Mouse (Mus musculus) limb, embryonic 11.5 days (tissue): ENCODE results near the gene Utrn. TPM values are rescaled to one million over a fixed set of nuclear protein-coding genes. Genes with fewer than 3 reads are reported as not detected.

Experiments
- ATAC-seq: fragments of 200-750 bp; cut with Nextera tagmentation; 2 replicates; pipeline ENCODE4 v1.8.0; 2017; ENCODE audit warnings: low read depth; ENCODE audit not compliant: insufficient number of reproducible peaks, low FRiP score, low TSS enrichment
- DNase-seq: peaks from one replicate; pipeline ENCODE4 v3.0.0-alpha.2; 2015; ENCODE audit warnings: low spot score
- H3K27ac ChIP-seq: fragments of 300-500 bp; sonication (generic); replicated peaks from 2 replicates; pipeline ENCODE4 v1.5.1; 2014; ENCODE audit warnings: low read depth, mild to moderate bottlenecking, low read length
- H3K27me3 ChIP-seq: fragments of 300-500 bp; sonication (generic); 2 replicates; pipeline ENCODE4 v1.6.1; 2014; ENCODE audit warnings: mild to moderate bottlenecking, low read length, mixed read lengths; ENCODE audit not compliant: control insufficient read depth, insufficient read depth
- H3K36me3 ChIP-seq: fragments of 300-500 bp; sonication (generic); 2 replicates; pipeline ENCODE4 v1.6.1; 2014; ENCODE audit warnings: mild to moderate bottlenecking, low read length, moderate library complexity, mixed read lengths; ENCODE audit not compliant: control insufficient read depth, insufficient read depth
- H3K4me1 ChIP-seq: fragments of 300-500 bp; sonication (generic); 2 replicates; pipeline ENCODE4 v1.6.1; 2014; ENCODE audit warnings: low read length, mixed read lengths; ENCODE audit not compliant: control insufficient read depth, insufficient read depth
- H3K4me2 ChIP-seq: fragments of 300-500 bp; sonication (generic); 2 replicates; pipeline ENCODE4 v1.6.1; 2014; ENCODE audit warnings: low read depth, mild to moderate bottlenecking, moderate library complexity; ENCODE audit not compliant: severe bottlenecking
- H3K4me3 ChIP-seq: fragments of 300-500 bp; sonication (generic); 2 replicates; pipeline ENCODE4 v1.5.1; 2014; ENCODE audit warnings: low read depth, low read length
- H3K9ac ChIP-seq: fragments of 300-500 bp; sonication (generic); 2 replicates; pipeline ENCODE4 v1.6.1; 2014; ENCODE audit warnings: mild to moderate bottlenecking, low read length
- H3K9me3 ChIP-seq: fragments of 300-500 bp; sonication (generic); 2 replicates; pipeline ENCODE4 v1.6.1; 2016; ENCODE audit warnings: low read length; ENCODE audit not compliant: control insufficient read depth
- WGBS: fragments of 180-500 bp; shearing (Covaris S2); extraction: QIAGEN DNeasy Blood & Tissue Kit; methylation state at CpG from one replicate; pipeline ENCODE4 v1.1.7; 2014; 5-methylcytosine and 5-hydroxymethylcytosine counted together
- polyA plus RNA-seq: library from polyadenylated mRNA; unstranded; fragments of >200 nt; fragmentation: Nextera tagmentation; extraction: Ambion mirVana; gene quantifications from 2 replicates; pipeline ENCODE4 v1.2.1, GENCODE M21; 2014

Gene Utrn
- polyA plus RNA-seq, 1 experiment from 2014 or later, result 41.0 TPM

GRCm38 (mm10) chr10:12444122-12444521 is 425.0 kb downstream of the Utrn start:
- H3K9ac ChIP-seq, result no peak overlapping the region
- no peaks in the 10 kb centered on the region for H3K4me1 ChIP-seq
- ATAC-seq (no peak), DNase-seq (no peak)
- 91% methylated on average over 4 of the region's 4 CpGs for WGBS
- no peak overlapping the region for H3K27ac ChIP-seq
- no peaks in the 10 kb centered on the region for H3K9me3 ChIP-seq
- H3K4me3 ChIP-seq, result no peak overlapping the region
- H3K36me3 ChIP-seq, result no peaks in the 10 kb centered on the region
- H3K4me2 ChIP-seq, result no peak overlapping the region
- H3K27me3 ChIP-seq, result no peaks in the 10 kb centered on the region

GRCm38 (mm10) chr10:12433161-12433560 is 436.0 kb downstream of the Utrn start:
- Histone ChIP-seq H3K9ac (no peak overlapping the region), H3K4me3 (no peak overlapping the region), H3K4me1 (no peaks in the 10 kb centered on the region), H3K36me3 (no peaks in the 10 kb centered on the region), H3K9me3 (no peaks in the 10 kb centered on the region), H3K27me3 (no peaks in the 10 kb centered on the region), H3K4me2 (no peak overlapping the region), H3K27ac (no peak overlapping the region)
- DNase-seq (no peak), ATAC-seq (no peak)
- 89% methylated on average over 2 of the region's 2 CpGs for WGBS

GRCm38 (mm10) chr10:12430399-12430798 is 438.8 kb downstream of the Utrn start:
- Histone ChIP-seq H3K4me3 (no peak overlapping the region), H3K27ac (no peak overlapping the region), H3K4me2 (no peak overlapping the region), H3K4me1 (no peaks in the 10 kb centered on the region), H3K9me3 (no peaks in the 10 kb centered on the region), H3K27me3 (no peaks in the 10 kb centered on the region), H3K36me3 (no peaks in the 10 kb centered on the region), H3K9ac (no peak overlapping the region)
- ATAC-seq (no peak), DNase-seq (no peak)

GRCm38 (mm10) chr10:12426866-12427265 is 442.3 kb downstream of the Utrn start:
- H3K4me2 ChIP-seq, result no peak overlapping the region
- H3K4me1 ChIP-seq, result no peaks in the 10 kb centered on the region
- H3K27ac ChIP-seq, result no peak overlapping the region
- no peaks in the 10 kb centered on the region for H3K36me3 ChIP-seq
- WGBS, result 87% methylated on average over 8 of the region's 8 CpGs
- H3K4me3 ChIP-seq, result no peak overlapping the region
- no peak for DNase-seq
- H3K9ac ChIP-seq, result no peak overlapping the region
- no peaks in the 10 kb centered on the region for H3K9me3 ChIP-seq
- ATAC-seq, result no peak
- H3K27me3 ChIP-seq, result no peaks in the 10 kb centered on the region

- H3K9me3 ChIP-seq, result no peaks in the 10 kb centered on the region
- DNase-seq, result no peak
- no peak overlapping the region for H3K27ac ChIP-seq
- 80% methylated on average over 2 of the region's 2 CpGs for WGBS
- no peaks in the 10 kb centered on the region for H3K27me3 ChIP-seq
- no peaks in the 10 kb centered on the region for H3K4me1 ChIP-seq
- no peaks in the 10 kb centered on the region for H3K36me3 ChIP-seq
- no peak overlapping the region for H3K4me2 ChIP-seq
- H3K9ac ChIP-seq, result no peak overlapping the region
- H3K4me3 ChIP-seq, result no peak overlapping the region
- no peak for ATAC-seq
These were observed 444.2 kb downstream of the Utrn start for GRCm38 (mm10) chr10:12424944-12425343.

- Histone ChIP-seq H3K9me3 (no peaks in the 10 kb centered on the region), H3K27ac (no peak overlapping the region), H3K4me3 (no peak overlapping the region), H3K27me3 (no peaks in the 10 kb centered on the region), H3K36me3 (no peaks in the 10 kb centered on the region), H3K4me2 (no peak overlapping the region), H3K9ac (no peak overlapping the region), H3K4me1 (no peaks in the 10 kb centered on the region)
- DNase-seq (no peak), ATAC-seq (no peak)
- WGBS, result 91% methylated on average over 7 of the region's 7 CpGs
These were observed 445.0 kb downstream of the Utrn start for GRCm38 (mm10) chr10:12423994-12424725.

- Histone ChIP-seq H3K9ac (no peak overlapping the region), H3K4me2 (no peak overlapping the region), H3K4me3 (no peak overlapping the region), H3K9me3 (no peaks in the 10 kb centered on the region), H3K4me1 (no peaks in the 10 kb centered on the region), H3K27me3 (no peaks in the 10 kb centered on the region), H3K36me3 (no peaks in the 10 kb centered on the region), H3K27ac (no peak overlapping the region)
- 90% methylated on average over 3 of the region's 3 CpGs for WGBS
- ATAC-seq, result no peak
- no peak for DNase-seq
These were observed 454.2 kb downstream of the Utrn start for GRCm38 (mm10) chr10:12414967-12415366.

- H3K4me1 ChIP-seq, result no peaks in the 10 kb centered on the region
- no peak overlapping the region for H3K9ac ChIP-seq
- no peaks in the 10 kb centered on the region for H3K9me3 ChIP-seq
- no peaks in the 10 kb centered on the region for H3K27me3 ChIP-seq
- no peak overlapping the region for H3K4me2 ChIP-seq
- H3K4me3 ChIP-seq, result no peak overlapping the region
- H3K27ac ChIP-seq, result no peak overlapping the region
- H3K36me3 ChIP-seq, result no peaks in the 10 kb centered on the region
- DNase-seq, result no peak
- WGBS, result 88% methylated on average over 12 of the region's 12 CpGs
- no peak for ATAC-seq
These were observed 462.6 kb downstream of the Utrn start for GRCm38 (mm10) chr10:12406338-12407110.
